In genomic region chr2:143776448-143776847, GRCm38 (mm10) we compare ENCODE assay signal across 10 mouse cellular contexts.
DNase-seq lines count a peak whose midpoint lies in the region; ATAC-seq and TF ChIP-seq lines count a peak whose summit lies in the region.
"Had no signal": no experiment of that assay in that cellular context is flagged by ENCODE, and none has a peak within 500 bp of the region (broad histone marks: within the 10 kb centered on the region; RNA-seq: fewer than 3 reads in every experiment).

No protein-coding gene starts in this region.

- H3K4me2 ChIP-seq in limb, embryonic 14.5 days (replicated peaks; ENCODE audit: low read depth, low read length, severe bottlenecking) = no peak overlapping the region
- H3K4me2 ChIP-seq: limb, embryonic 13.5 days had no signal

- no peak overlapping the region for H3K27ac ChIP-seq in limb, embryonic 14.5 days (replicated peaks; ENCODE audit: low read depth, low read length)
- H3K27ac ChIP-seq in limb, embryonic 10.5 days = no peak overlapping the region
- H3K27ac ChIP-seq: limb, embryonic 13.5 days had no signal

- ATAC-seq in limb, embryonic 14.5 days (ENCODE audit: low FRiP score, low read depth) = no peak

- H3K27me3 ChIP-seq in limb, embryonic 14.5 days (ENCODE audit: control insufficient read depth, insufficient read depth, low read length) = no peaks in the 10 kb centered on the region
- H3K27me3 ChIP-seq in limb, embryonic 10.5 days (ENCODE audit: low read depth, poor library complexity, severe bottlenecking) = no peaks in the 10 kb centered on the region
- H3K27me3 ChIP-seq: limb, embryonic 13.5 days had no signal

- peak; percentile 20 to 78 for DNase-seq in adrenal gland, adult (ENCODE audit: inconsistent age in 2 of 2, low spot score in 1 of 2)
- no peak for DNase-seq in adrenal gland, postnatal 4 days (ENCODE audit: low spot score in 2 of 2)
- peak; percentile 65 for DNase-seq in limb, embryonic 14.5 days (ENCODE audit: low spot score)
- DNase-seq in limb, embryonic 10.5 days (ENCODE audit: low spot score) = no peak
- peak; percentile 34 for DNase-seq in cerebellum, adult 11 months
- peak; percentile 23 for DNase-seq in layer of hippocampus, adult 9-11 months
- DNase-seq in MN1 (ENCODE audit: low spot score) = no peak
- DNase-seq in B cell, adult 2 months = no peak

- H3K4me1 ChIP-seq in limb, embryonic 14.5 days (ENCODE audit: control insufficient read depth, insufficient read depth, low read length) = no peaks in the 10 kb centered on the region
- no peaks in the 10 kb centered on the region for H3K4me1 ChIP-seq in limb, embryonic 10.5 days
- H3K4me1 ChIP-seq: limb, embryonic 13.5 days had no signal

- no peak overlapping the region for H3K4me3 ChIP-seq in limb, embryonic 14.5 days (replicated peaks; ENCODE audit: low read length)
- no peak overlapping the region for H3K4me3 ChIP-seq in limb, embryonic 10.5 days
- H3K4me3 ChIP-seq: erythroblast, embryonic 14.5 days; limb, embryonic 13.5 days had no signal

- TF ChIP-seq POLR2A in limb, embryonic 14.5 days (IDR thresholded peaks at IDR 0.05; ENCODE audit: borderline replicate concordance, extremely low read depth, insufficient read depth, insufficient read length) = no peak

- WGBS in limb, embryonic 14.5 days = 8% methylated on average over 4 of the region's 4 CpGs
- 12% methylated on average over 4 of the region's 4 CpGs for WGBS in limb, embryonic 10.5 days

- no peak overlapping the region for H3K9ac ChIP-seq in limb, embryonic 14.5 days (ENCODE audit: low read depth, low read length, severe bottlenecking)
- H3K9ac ChIP-seq: limb, embryonic 13.5 days had no signal

- no peaks in the 10 kb centered on the region for H3K36me3 ChIP-seq in limb, embryonic 14.5 days (ENCODE audit: control insufficient read depth, insufficient read depth, low read length)
- no peaks in the 10 kb centered on the region for H3K36me3 ChIP-seq in limb, embryonic 10.5 days
- H3K36me3 ChIP-seq: limb, embryonic 13.5 days had no signal

- no peaks in the 10 kb centered on the region for H3K9me3 ChIP-seq in limb, embryonic 14.5 days (ENCODE audit: control insufficient read depth, low read length)
- no peaks in the 10 kb centered on the region for H3K9me3 ChIP-seq in limb, embryonic 10.5 days (replicated peaks)
- H3K9me3 ChIP-seq: limb, embryonic 13.5 days had no signal

Comparison
In these comparisons a context has a peak if more than half of its experiments do, and no peak if none do; other contexts are left out.
1. DNase-seq: peak in adrenal gland, adult (2 of 2), limb, embryonic 14.5 days (single experiment), cerebellum, adult 11 months (single experiment) and layer of hippocampus, adult 9-11 months (single experiment); none in adrenal gland, postnatal 4 days (0 of 2), limb, embryonic 10.5 days (single experiment), MN1 (single experiment) and B cell, adult 2 months (0 of 2).